Comparison of ENCODE assay signal across 8 mouse cellular contexts in genomic region chr1:157079384-157080025, GRCm38 (mm10). TPM values are rescaled to one million over a fixed set of nuclear protein-coding genes. Genes with fewer than 3 reads are reported as not detected.
A peak's percentile ranks its signal among the peaks of the same experiment; 100 is the strongest.
DNase-seq lines count a peak whose midpoint lies in the region; ATAC-seq and TF ChIP-seq lines count a peak whose summit lies in the region.

No protein-coding gene starts in this region.

- no peak overlapping the region for H3K9ac ChIP-seq in kidney, embryonic 16.5 days (replicated peaks; ENCODE audit: low read length)
- H3K9ac ChIP-seq in liver, embryonic 14.5 days (replicated peaks): no peak overlapping the region

- no peak overlapping the region for H3K4me2 ChIP-seq in kidney, embryonic 16.5 days (replicated peaks; ENCODE audit: low read depth, low read length)
- H3K4me2 ChIP-seq in liver, embryonic 14.5 days (ENCODE audit: low read depth): no peak overlapping the region

- peak; percentile 65 for TF ChIP-seq CTCF in E14TG2a.4 (conservative IDR thresholded peaks at IDR 0.05; ENCODE audit: low read length)
- peak; percentile 73 for TF ChIP-seq CTCF in bone marrow, adult 2 months (IDR thresholded peaks at IDR 0.05; ENCODE audit: control insufficient read depth, insufficient read depth, low read length)
- peak; percentile 83 for TF ChIP-seq CTCF in liver, embryonic 14.5 days (IDR thresholded peaks at IDR 0.05; ENCODE audit: low read depth)

- no peak overlapping the region for H3K27ac ChIP-seq in kidney, embryonic 16.5 days (ENCODE audit: low read length)
- H3K27ac ChIP-seq in bone marrow, adult 2 months (ENCODE audit: control insufficient read depth, insufficient read depth, low read depth, low read length, poor library complexity): no peak overlapping the region
- no peak overlapping the region for H3K27ac ChIP-seq in liver, embryonic 14.5 days

- no peak for TF ChIP-seq POLR2A in bone marrow, adult 2 months (IDR thresholded peaks at IDR 0.05; ENCODE audit: borderline replicate concordance, control insufficient read depth, low read depth, low read length)

- H3K36me3 ChIP-seq in kidney, embryonic 16.5 days (ENCODE audit: insufficient read depth, low read length): no peaks in the 10 kb centered on the region
- no peaks in the 10 kb centered on the region for H3K36me3 ChIP-seq in E14TG2a.4 (ENCODE audit: insufficient read depth, low read length)
- H3K36me3 ChIP-seq in liver, embryonic 14.5 days (replicated peaks; ENCODE audit: control insufficient read depth, insufficient read depth, low read depth): no peaks in the 10 kb centered on the region

- H3K4me1 ChIP-seq in kidney, embryonic 16.5 days (ENCODE audit: insufficient read depth, low read length): peaks cover 14% of the 10 kb centered on the region
- H3K4me1 ChIP-seq in E14TG2a.4 (replicated peaks; ENCODE audit: low read depth, low read length): peaks cover 55% of the 10 kb centered on the region
- H3K4me1 ChIP-seq in bone marrow, adult 2 months (ENCODE audit: control insufficient read depth, insufficient read depth, low read length): no peaks in the 10 kb centered on the region; the same call in 1 of the 2 replicates
- no peaks in the 10 kb centered on the region for H3K4me1 ChIP-seq in liver, embryonic 14.5 days (replicated peaks; ENCODE audit: control insufficient read depth in 2 of 2, insufficient read depth in 2 of 2, low read length in 1 of 2)

- peak; percentile 35 for DNase-seq in kidney, adult 18-20 months
- peak; percentile 51 to 71 for DNase-seq in heart, postnatal 10 days
- DNase-seq in liver, embryonic 14.5 days (ENCODE audit: low read depth in 3 of 3, low spot score in 3 of 3): no peak
- peak; percentile 41 to 70 for DNase-seq in spleen, postnatal 4 days (ENCODE audit: low spot score in 2 of 2)

- H3K9me3 ChIP-seq in kidney, embryonic 16.5 days (ENCODE audit: low read length): no peaks in the 10 kb centered on the region
- H3K9me3 ChIP-seq in E14TG2a.4 (ENCODE audit: low read length): no peaks in the 10 kb centered on the region
- H3K9me3 ChIP-seq in liver, embryonic 14.5 days (ENCODE audit: control insufficient read depth, low read length): no peaks in the 10 kb centered on the region

- no peaks in the 10 kb centered on the region for H3K27me3 ChIP-seq in kidney, embryonic 16.5 days (ENCODE audit: insufficient read depth, low read length)
- H3K27me3 ChIP-seq in E14TG2a.4 (ENCODE audit: insufficient read depth, low read length): 0 out of 2 replicates have a peak, but pooled peaks cover 3% of the 10 kb centered on the region
- H3K27me3 ChIP-seq in liver, embryonic 14.5 days (ENCODE audit: control insufficient read depth, insufficient read depth, low read length): no peaks in the 10 kb centered on the region

- intact Hi-C loops in heart, postnatal 10 days (cut with DNase I): loop anchor here (5.0 kb wide), 1 partner anchor 142 kb away; the partner anchor contains the start of gene Ralgps2

- TF ChIP-seq EP300 in liver, embryonic 14.5 days (IDR thresholded peaks at IDR 0.05; ENCODE audit: low read depth): no peak

- H3K4me3 ChIP-seq in kidney, embryonic 16.5 days (ENCODE audit: low read length): no peak overlapping the region
- H3K4me3 ChIP-seq in E14TG2a.4 (replicated peaks; ENCODE audit: low read length): peak overlapping the region; percentile 54
- no peak overlapping the region for H3K4me3 ChIP-seq in bone marrow, adult 2 months (replicated peaks; ENCODE audit: control insufficient read depth, low read depth, low read length)
- H3K4me3 ChIP-seq in liver, embryonic 14.5 days (ENCODE audit: insufficient read depth in 1 of 2, low read depth in 2 of 2, low read length in 2 of 2): no peak overlapping the region

- WGBS in kidney, embryonic 16.5 days: 54% methylated on average over 11 of the region's 11 CpGs
- WGBS in bone marrow, adult 2 months: 55% methylated on average over 11 of the region's 11 CpGs
- 50% methylated on average over 11 of the region's 11 CpGs for WGBS in liver, embryonic 14.5 days (ENCODE audit: insufficient replicate concordance)

- no peak; the same call in 1 of the 2 replicates for ATAC-seq in kidney, embryonic 16.5 days (ENCODE audit: low FRiP score, low TSS enrichment)
- ATAC-seq in liver, embryonic 14.5 days (ENCODE audit: insufficient read depth): no peak
- no peak for ATAC-seq in inflammation-experienced regulatory T-cells, adult 6 months

RNA-seq across cellular contexts. Expression of gene Tex35, which starts 29.0 kb away (rescaled TPM):
- 0.20 TPM in 1 of 2 replicates, not detected in the other for polyA plus RNA-seq in kidney, embryonic 16.5 days (2015; fragmentation: Nextera tagmentation; extraction: Ambion mirVana)
- not detected in 2 replicates for polyA plus RNA-seq in bone marrow, adult 2 months (2011; ENCODE audit: insufficient read depth, insufficient read length, low replicate concordance, missing spikeins)
- not detected for total RNA-seq in heart, postnatal 10 days (2021)
- polyA plus RNA-seq in liver, embryonic 14.5 days (2012; rRNA removed): not detected in 2 replicates
- not detected in 2 replicates for polyA plus RNA-seq in liver, embryonic 14.5 days (2014; fragmentation: Nextera tagmentation; extraction: Ambion mirVana)
- under 1 TPM in 1 of 3 experiments, not detected in 2; 0.43 TPM for polyA plus RNA-seq in inflammation-experienced regulatory T-cells, adult 6 months (2017; shearing (Covaris generic))

Comparison
In these comparisons a context has a peak if more than half of its experiments do, and no peak if none do; other contexts are left out.
1. DNase-seq: peak in kidney, adult 18-20 months (single experiment), heart, postnatal 10 days (2 of 2) and spleen, postnatal 4 days (2 of 2); none in liver, embryonic 14.5 days (0 of 3).
2. Peak in every context shown above with its lines, with median percentiles within 50 percentile points of each other: CTCF ChIP-seq.